Mouse (Mus musculus) spleen, postnatal 10 days (tissue): Measurements from ENCODE around the gene Gm20715.
"Not testable (repeated sequence)": the region's sequence is repeated elsewhere in the genome, so short reads cannot be mapped to it uniquely, and the experiment has no call there.

ENCODE experiments used
- DNase-seq, 2 experiments: peaks; one replicate each; pipeline ENCODE4 v3.0.0; 2021 to 2022; ENCODE audit warnings: low spot score in 2 of 2

Gm20715 gene

GRCm38 (mm10) chr7:6410043-6410442 lies at the start of gene Gm20715:
TSS of gene Gm20715 (plus strand) at chr7:6410277.
- peak; percentile 37 to 86 for DNase-seq

GRCm38 (mm10) chr7:6360477-6361060 lies 49.5 kb upstream of the Gm20715 start:
- DNase-seq = no peak

- no peak for DNase-seq
Measured at GRCm38 (mm10) chr7:6361756-6362155, 48.3 kb upstream of the Gm20715 start.

GRCm38 (mm10) chr7:6362268-6363046 lies 47.6 kb upstream of the Gm20715 start:
- DNase-seq = peak; percentile 84 to 97

GRCm38 (mm10) chr7:6363047-6363488 lies 47.0 kb upstream of the Gm20715 start, which contains the start of gene Zfp78:
TSS of gene Zfp78 (plus strand) at chr7:6363280.
- DNase-seq = peak in 1 of 2 experiments; percentile 84

- no peak for DNase-seq
Measured at GRCm38 (mm10) chr7:6364761-6365160, 45.3 kb upstream of the Gm20715 start.

DNA sequence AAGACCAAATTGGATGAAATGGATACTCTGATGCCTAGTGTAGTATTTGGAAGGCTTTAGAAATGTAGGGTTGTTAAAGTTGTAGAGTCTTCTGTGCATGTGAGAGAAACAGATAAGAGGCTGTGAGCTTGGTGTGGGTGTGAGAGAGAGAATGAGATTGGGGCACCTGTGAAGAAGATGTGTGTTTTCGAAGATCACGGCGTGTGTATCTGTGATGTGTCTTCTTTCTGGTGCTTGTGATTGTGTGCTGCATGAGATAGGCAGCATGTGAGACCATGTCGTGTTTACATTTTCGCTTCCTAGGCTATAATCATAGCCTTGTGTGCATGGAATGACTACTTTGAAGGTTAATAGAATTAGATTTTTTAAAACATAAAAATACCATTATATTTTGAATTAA lies 42.9 kb upstream of the Gm20715 start:
- DNase-seq = no peak

GRCm38 (mm10) chr7:6368146-6368545 lies 41.9 kb upstream of the Gm20715 start:
- not testable (repeated sequence) for DNase-seq

DNA sequence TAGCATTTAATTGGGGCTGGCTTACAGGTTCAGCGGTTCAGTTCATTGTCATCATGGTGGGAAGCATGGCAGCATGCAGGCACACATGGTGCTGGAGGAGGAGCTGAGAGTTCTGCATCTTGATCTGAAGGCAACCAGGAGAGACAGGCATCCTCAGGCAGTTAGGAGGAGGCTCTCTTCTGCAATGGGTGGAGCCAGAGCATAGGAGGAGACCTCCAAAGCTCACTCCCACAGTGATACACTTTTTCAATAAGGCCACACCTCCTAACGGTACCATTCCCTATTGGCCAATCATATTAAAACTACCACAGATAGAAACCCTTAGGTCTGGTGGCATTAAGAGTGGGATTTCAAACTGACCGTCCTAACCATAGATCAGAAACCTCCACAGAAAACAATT lies 40.6 kb upstream of the Gm20715 start:
- no peak for DNase-seq

DNA sequence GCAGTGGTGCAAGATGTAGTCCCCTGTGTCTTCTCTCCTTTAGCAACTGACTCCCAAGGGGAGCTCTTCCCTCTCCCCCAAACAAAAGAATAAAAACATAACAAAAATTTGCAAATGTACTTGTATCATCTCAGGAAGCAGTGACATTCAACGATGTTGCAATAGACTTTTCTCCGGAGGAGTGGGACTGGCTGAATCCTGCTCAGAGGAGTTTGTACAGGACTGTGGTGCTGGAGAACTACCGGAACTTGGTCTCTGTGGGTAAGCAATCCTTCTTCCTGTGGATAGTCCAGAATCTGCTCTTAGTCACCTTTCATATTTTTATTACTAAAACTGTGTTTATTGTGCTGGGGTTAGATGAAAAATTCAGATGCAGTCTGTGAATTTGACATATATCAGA lies 37.1 kb upstream of the Gm20715 start:
- no peak for DNase-seq

DNA sequence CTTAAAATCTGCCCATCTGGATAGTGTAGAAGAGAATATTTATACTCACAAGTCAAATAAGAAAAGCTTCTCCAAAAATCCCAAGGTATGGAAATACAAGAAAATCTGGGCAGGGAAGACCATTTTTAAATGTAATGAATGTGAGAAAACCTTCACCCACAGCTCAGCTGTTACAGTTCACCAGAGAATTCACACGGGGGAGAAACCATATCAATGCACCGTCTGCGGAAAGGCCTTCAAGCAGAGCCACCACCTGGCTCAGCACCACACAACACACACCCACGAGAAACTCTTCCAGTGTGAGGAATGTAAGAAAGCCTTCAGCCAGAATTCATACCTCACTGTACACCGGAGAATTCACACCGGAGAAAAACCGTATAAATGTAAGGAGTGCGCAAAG lies 31.6 kb upstream of the Gm20715 start:
- no peak for DNase-seq

DNA sequence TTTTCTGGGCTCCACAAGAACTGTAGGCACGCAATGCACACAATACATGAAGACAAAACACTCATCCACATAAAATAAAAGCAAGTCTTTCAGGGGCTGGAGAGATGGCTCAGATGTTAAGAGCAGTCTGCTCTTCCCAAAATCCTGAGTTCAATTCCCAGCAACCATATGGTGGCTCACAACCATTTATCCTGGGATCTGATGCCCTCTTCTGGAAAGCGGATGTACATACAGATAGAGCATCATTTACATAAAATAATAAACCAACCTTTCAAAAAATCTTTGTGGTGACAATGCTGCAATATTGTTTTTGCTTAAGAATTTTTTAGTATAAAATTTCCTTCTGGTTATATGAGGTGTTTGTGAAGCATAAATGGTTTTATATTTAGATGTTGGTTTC lies 28.6 kb upstream of the Gm20715 start:
- DNase-seq = no peak

GRCm38 (mm10) chr7:6383044-6383455 lies 27.0 kb upstream of the Gm20715 start, which contains the start of gene Zfp28:
TSS of gene Zfp28 (plus strand) at chr7:6383295.
- peak; percentile 74 to 93 for DNase-seq

- DNase-seq = no peak
Measured at GRCm38 (mm10) chr7:6384011-6384410, 26.1 kb upstream of the Gm20715 start.

- DNase-seq = no peak
Measured at GRCm38 (mm10) chr7:6386995-6387394, 23.1 kb upstream of the Gm20715 start.

DNA sequence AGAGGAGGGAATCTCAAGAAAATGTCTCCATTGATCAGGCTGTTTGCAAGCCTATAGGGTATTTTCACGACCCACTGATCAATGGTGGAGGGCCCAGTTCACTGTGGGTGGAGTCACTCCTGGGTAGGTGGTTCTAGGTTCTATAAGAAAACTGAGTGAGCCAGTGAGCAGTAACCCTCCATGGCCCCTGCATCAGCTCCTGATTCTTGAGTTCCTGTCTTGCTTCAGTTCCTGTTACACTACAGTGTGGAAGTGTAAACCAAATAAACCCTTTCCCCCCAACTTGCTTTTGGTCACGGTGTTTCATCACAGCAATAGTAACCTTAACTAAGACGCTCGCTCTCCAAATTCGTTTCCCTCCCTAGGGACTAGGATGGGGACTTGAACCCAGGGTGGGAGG lies 21.1 kb upstream of the Gm20715 start:
- DNase-seq = no peak

DNA sequence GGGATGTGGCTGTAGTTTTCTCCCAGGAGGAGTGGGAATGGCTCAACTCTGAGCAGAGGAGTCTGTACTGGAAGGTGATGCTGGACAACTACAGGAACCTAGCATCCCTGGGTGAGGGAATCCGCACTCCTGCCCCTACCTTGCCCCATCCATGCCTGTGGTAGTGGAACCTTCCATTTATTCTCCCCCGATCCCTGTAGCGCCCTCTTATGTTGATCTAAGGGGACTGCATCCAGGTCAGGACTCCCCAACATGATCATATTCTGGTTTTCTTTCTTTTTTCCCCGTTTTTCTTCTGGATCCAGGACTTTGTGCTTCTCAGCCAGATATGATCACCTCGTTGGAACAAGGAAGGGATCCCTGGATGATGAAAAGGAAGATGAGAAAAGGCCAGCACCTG lies 20.6 kb upstream of the Gm20715 start:
- DNase-seq = no peak

- peak; percentile 8 to 56 for DNase-seq
Measured at GRCm38 (mm10) chr7:6397996-6398975, 11.8 kb upstream of the Gm20715 start, which contains the start of gene Smim17. TSS of gene Smim17 (plus strand) at chr7:6398715.

DNA sequence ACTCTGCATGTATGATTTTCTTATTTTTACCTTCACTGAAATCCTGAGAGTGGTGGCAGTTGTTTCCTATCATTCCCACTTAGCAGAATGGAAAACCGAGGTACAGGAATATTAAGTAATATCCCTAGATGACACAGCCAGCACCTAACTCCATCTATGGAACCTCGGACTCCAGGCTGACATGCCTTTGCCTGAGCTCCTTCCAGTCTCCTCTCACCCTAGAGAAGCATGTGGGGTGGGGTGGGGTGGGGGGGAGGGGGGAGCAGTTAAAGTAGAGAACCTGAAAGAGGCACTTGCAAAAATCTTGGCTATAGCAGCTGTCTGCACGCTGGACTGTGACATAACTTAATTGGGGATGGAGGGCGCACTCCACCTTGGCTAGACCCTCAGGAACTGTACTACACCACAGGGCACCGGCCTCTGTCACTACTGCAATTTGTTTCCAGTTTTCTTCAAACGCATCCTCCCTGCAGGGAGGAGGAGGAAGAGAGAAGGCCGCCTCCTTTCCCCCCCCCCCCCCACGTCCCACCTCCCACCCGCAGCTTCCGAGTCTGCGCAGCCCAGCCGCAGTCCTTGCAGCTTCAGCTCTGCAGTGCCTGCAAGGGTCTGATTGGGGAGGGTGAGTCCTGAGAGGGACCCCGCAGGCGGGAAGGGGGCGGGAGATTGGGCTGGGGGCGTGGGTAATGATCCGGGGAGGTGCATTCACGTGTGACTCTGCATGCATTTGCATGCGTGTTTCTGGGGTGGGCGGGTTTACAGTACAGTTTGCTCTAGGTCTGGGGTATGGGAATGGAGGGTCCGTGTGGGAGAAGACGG lies 4.8 kb downstream of the Gm20715 start:
- no peak for DNase-seq

DNA sequence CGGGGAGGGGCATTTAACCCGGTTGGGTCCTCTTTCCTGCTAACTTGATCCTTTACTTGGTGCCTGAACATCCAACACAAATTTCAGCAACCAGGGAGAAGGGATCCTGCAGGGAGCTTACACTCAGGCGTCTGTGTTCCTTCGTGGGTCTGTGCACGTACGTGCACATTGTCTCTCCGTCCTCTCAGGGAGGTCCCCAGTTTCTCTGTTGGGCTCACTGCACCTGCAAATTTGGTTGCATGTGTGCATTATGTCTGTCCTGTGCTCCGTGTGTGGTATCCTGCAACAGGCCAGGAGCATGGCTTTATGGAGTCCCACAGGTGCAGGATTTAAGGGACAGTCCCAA lies 5.3 kb downstream of the Gm20715 start:
- no peak for DNase-seq

- DNase-seq = no peak
Measured at GRCm38 (mm10) chr7:6419894-6420293, 9.8 kb downstream of the Gm20715 start.
